Mouse (Mus musculus) CH12.LX (cell line): ENCODE data around the gene Gm10142. TPM values are rescaled to one million over a fixed set of nuclear protein-coding genes. Genes with fewer than 3 reads are reported as not detected.
"Not testable (repeated sequence)": the region's sequence is repeated elsewhere in the genome, so short reads cannot be mapped to it uniquely, and the experiment has no call there.

Experiments
- DNase-seq: peaks from one replicate; pipeline ENCODE4 v3.0.0-alpha.2; 2013; ENCODE audit errors: extremely low read depth
- H3K27ac ChIP-seq: 2 replicates; pipeline ENCODE4 v1.5.1; 2012; ENCODE audit warnings: low read depth, mild to moderate bottlenecking, control low read depth, moderate library complexity; ENCODE audit not compliant: insufficient read depth
- H3K27me3 ChIP-seq: replicated peaks from 2 replicates; pipeline ENCODE3; 2012; ENCODE audit warnings: inconsistent platforms
- H3K36me3 ChIP-seq, 2 experiments: replicated peaks in 1 of 2; 2 replicates each; pipeline versions ENCODE3 to v1.6.1; 2012; ENCODE audit warnings: inconsistent platforms in 1 of 2, low read length in 1 of 2, mild to moderate bottlenecking in 1 of 2, mixed read lengths in 1 of 2, moderate library complexity in 1 of 2; ENCODE audit not compliant: control insufficient read depth in 1 of 2, insufficient read depth in 1 of 2
- H3K4me1 ChIP-seq, 2 experiments: 2 replicates each; pipeline ENCODE4 v1.6.1; 2012; ENCODE audit warnings: inconsistent platforms in 1 of 2, moderate library complexity in 1 of 2; ENCODE audit not compliant: insufficient read depth in 2 of 2, control insufficient read depth in 1 of 2
- H3K4me2 ChIP-seq: 2 replicates; pipeline ENCODE4 v1.6.1; 2012; ENCODE audit warnings: low read depth, mild to moderate bottlenecking, control low read depth; ENCODE audit not compliant: poor library complexity, insufficient read depth, severe bottlenecking
- H3K4me3 ChIP-seq, 3 experiments: fragments of 150-350 bp in 1 of 3; sonication (generic) in 1 of 3; replicated peaks in 1 of 3; 2 replicates each; pipeline versions ENCODE3 to v1.5.1; 2011 to 2012; ENCODE audit warnings: low read depth in 2 of 3, low read length in 2 of 3, mild to moderate bottlenecking in 2 of 3, moderate library complexity in 2 of 3, control low read depth in 1 of 3, improper control_type of control experiment in 1 of 3, inconsistent platforms in 1 of 3, mixed read lengths in 1 of 3; ENCODE audit not compliant: poor library complexity in 1 of 3
- H3K79me2 ChIP-seq: replicated peaks from 2 replicates; pipeline ENCODE4 v1.6.1; 2012; ENCODE audit warnings: mild to moderate bottlenecking, moderate library complexity; ENCODE audit not compliant: control insufficient read depth, poor library complexity, insufficient read depth, severe bottlenecking; ENCODE audit errors: extremely low read depth
- H3K9ac ChIP-seq: 2 replicates; pipeline ENCODE4 v1.6.1; 2012; ENCODE audit warnings: low read depth, mild to moderate bottlenecking, control low read depth, moderate library complexity; ENCODE audit not compliant: insufficient read depth
- H3K9me3 ChIP-seq: replicated peaks from 2 replicates; pipeline ENCODE3; 2012; ENCODE audit warnings: low read length, inconsistent platforms, mixed read lengths
- dilution Hi-C: fragments of 300-500 bp; cut with MboI; formaldehyde crosslinking; loops from 2 replicates; pipeline ENCODE4 v1.14.3; 2020; ENCODE audit warnings: low sequenced_read_pairs; ENCODE audit not compliant: extremely low pct_unique_long_range_greater_than_20kb, extremely low pct_ligation_motif_present
- in situ Hi-C: fragments of 300-500 bp; cut with MboI; formaldehyde crosslinking; loops from 3 replicates; pipeline ENCODE4 v1.14.3; 2019; ENCODE audit warnings: low sequenced_read_pairs, low pct_ligation_motif_present, low pct_unique_long_range_greater_than_20kb, mixed read lengths
- polyA plus RNA-seq: library from polyadenylated mRNA; unstranded; fragments of >175 nt; gene quantifications from 2 replicates; pipeline ENCODE4 v1.2.1, GENCODE M21; 2012; ENCODE audit warnings: low read depth; ENCODE audit not compliant: insufficient read length
- total RNA-seq, 2 experiments: library from RNA; depleted of rRNA; stranded (reverse); fragments of 300-350 nt in 1 of 2; fragments of >200 nt in 1 of 2; gene quantifications; 2 replicates each; pipeline ENCODE4 v1.2.3; 2012 to 2014

Gene Gm10142
- total and polyA plus RNA-seq, 3 experiments: not detected

GRCm38 (mm10) chr10:77759582-77759981 lies 44.0 kb downstream of the Gm10142 start, which contains the start of gene Gm3233:
Gm3233 (minus strand) TSS chr10:77759682.
- H3K79me2 ChIP-seq, H3K4me3 ChIP-seq, H3K27ac ChIP-seq, in situ Hi-C loops, H3K9ac ChIP-seq, H3K4me2 ChIP-seq, H3K9me3 ChIP-seq, H3K36me3 ChIP-seq, H3K4me1 ChIP-seq, DNase-seq, dilution Hi-C loops: not testable (repeated sequence)
- H3K27me3 ChIP-seq: peaks cover 39% of the 10 kb centered on the region

Other genes starting within 250 kb of the Gm10142 start
Only the 20 nearest of the 30 such genes appear.
- 0.55 TPM in 1 of 2 replicates, not detected in the other for gene Gm49325, start 109.6 kb upstream of the Gm10142 start, total RNA-seq (2012; rRNA removed)
- 1.1 TPM in 1 of 2 replicates, not detected in the other for gene Gm49325, start 109.6 kb upstream of the Gm10142 start, total RNA-seq (2014; rRNA removed)
- gene Gm49325, start 109.6 kb upstream of the Gm10142 start, polyA plus RNA-seq: 26.9 and 54.0 TPM in 2 replicates
- 28.7 and 41.2 TPM in 2 replicates for gene Ube2g2, start 93.5 kb upstream of the Gm10142 start, total RNA-seq (2012; rRNA removed)
- 32.6 and 40.8 TPM in 2 replicates for gene Ube2g2, start 93.5 kb upstream of the Gm10142 start, total RNA-seq (2014; rRNA removed)
- 59.4 and 72.2 TPM in 2 replicates for gene Ube2g2, start 93.5 kb upstream of the Gm10142 start, polyA plus RNA-seq
- 0.17 and 0.42 TPM in 2 replicates for gene Tspear, start 29.2 kb upstream of the Gm10142 start, total RNA-seq (2012; rRNA removed)
- 0.09 TPM in 1 of 2 replicates, not detected in the other for gene Tspear, start 29.2 kb upstream of the Gm10142 start, total RNA-seq (2014; rRNA removed)
- gene Tspear, start 29.2 kb upstream of the Gm10142 start, polyA plus RNA-seq: 0.11 TPM in 1 of 2 replicates, not detected in the other
- gene Gm19402, start 25.1 kb upstream of the Gm10142 start, total RNA-seq (2012; rRNA removed): not detected in 2 replicates
- gene Gm19402, start 25.1 kb upstream of the Gm10142 start, total RNA-seq (2014; rRNA removed): not detected in 2 replicates
- not detected in 2 replicates for gene Gm19402, start 25.1 kb upstream of the Gm10142 start, polyA plus RNA-seq
- gene Gm9508, start 18.6 kb upstream of the Gm10142 start, total RNA-seq (2012; rRNA removed): not detected in 2 replicates
- gene Gm9508, start 18.6 kb upstream of the Gm10142 start, total RNA-seq (2014; rRNA removed): not detected in 2 replicates
- not detected in 2 replicates for gene Gm9508, start 18.6 kb upstream of the Gm10142 start, polyA plus RNA-seq
- not detected in 2 replicates for gene Gm10272, start 9.2 kb upstream of the Gm10142 start, total RNA-seq (2012; rRNA removed)
- not detected in 2 replicates for gene Gm10272, start 9.2 kb upstream of the Gm10142 start, total RNA-seq (2014; rRNA removed)
- gene Gm10272, start 9.2 kb upstream of the Gm10142 start, polyA plus RNA-seq: not detected in 2 replicates
- not detected in 2 replicates for gene Gm10024, start 4.3 kb upstream of the Gm10142 start, total RNA-seq (2012; rRNA removed)
- not detected in 2 replicates for gene Gm10024, start 4.3 kb upstream of the Gm10142 start, total RNA-seq (2014; rRNA removed)
- not detected in 2 replicates for gene Gm10024, start 4.3 kb upstream of the Gm10142 start, polyA plus RNA-seq
- gene Krtap12-1, start 4.8 kb downstream of the Gm10142 start, total RNA-seq (2012; rRNA removed): not detected in 2 replicates
- not detected in 2 replicates for gene Krtap12-1, start 4.8 kb downstream of the Gm10142 start, total RNA-seq (2014; rRNA removed)
- gene Krtap12-1, start 4.8 kb downstream of the Gm10142 start, polyA plus RNA-seq: not detected in 2 replicates
- not detected in 2 replicates for gene Gm10100, start 10.7 kb downstream of the Gm10142 start, total RNA-seq (2012; rRNA removed)
- not detected in 2 replicates for gene Gm10100, start 10.7 kb downstream of the Gm10142 start, total RNA-seq (2014; rRNA removed)
- not detected in 2 replicates for gene Gm10100, start 10.7 kb downstream of the Gm10142 start, polyA plus RNA-seq
- gene Gm18596, start 26.8 kb downstream of the Gm10142 start, total RNA-seq (2012; rRNA removed): not detected in 2 replicates
- not detected in 2 replicates for gene Gm18596, start 26.8 kb downstream of the Gm10142 start, total RNA-seq (2014; rRNA removed)
- not detected in 2 replicates for gene Gm18596, start 26.8 kb downstream of the Gm10142 start, polyA plus RNA-seq
- gene Gm9736, start 35.5 kb downstream of the Gm10142 start, total RNA-seq (2012; rRNA removed): not detected in 2 replicates
- gene Gm9736, start 35.5 kb downstream of the Gm10142 start, total RNA-seq (2014; rRNA removed): not detected in 2 replicates
- not detected in 2 replicates for gene Gm9736, start 35.5 kb downstream of the Gm10142 start, polyA plus RNA-seq
- not detected in 2 replicates for gene Gm3233, start 43.9 kb downstream of the Gm10142 start, total RNA-seq (2012; rRNA removed)
- gene Gm3233, start 43.9 kb downstream of the Gm10142 start, total RNA-seq (2014; rRNA removed): not detected in 2 replicates
- not detected in 2 replicates for gene Gm3233, start 43.9 kb downstream of the Gm10142 start, polyA plus RNA-seq
- gene Gm3238, start 55.5 kb downstream of the Gm10142 start, total RNA-seq (2012; rRNA removed): not detected in 2 replicates
- gene Gm3238, start 55.5 kb downstream of the Gm10142 start, total RNA-seq (2014; rRNA removed): not detected in 2 replicates
- not detected in 2 replicates for gene Gm3238, start 55.5 kb downstream of the Gm10142 start, polyA plus RNA-seq
- gene Gm7138, start 61.1 kb downstream of the Gm10142 start, total RNA-seq (2012; rRNA removed): not detected in 2 replicates
- not detected in 2 replicates for gene Gm7138, start 61.1 kb downstream of the Gm10142 start, total RNA-seq (2014; rRNA removed)
- not detected in 2 replicates for gene Gm7138, start 61.1 kb downstream of the Gm10142 start, polyA plus RNA-seq
- gene Gm3250, start 66.7 kb downstream of the Gm10142 start, total RNA-seq (2012; rRNA removed): not detected in 2 replicates
- not detected in 2 replicates for gene Gm3250, start 66.7 kb downstream of the Gm10142 start, total RNA-seq (2014; rRNA removed)
- gene Gm3250, start 66.7 kb downstream of the Gm10142 start, polyA plus RNA-seq: not detected in 2 replicates
- gene Gm7137, start 72.4 kb downstream of the Gm10142 start, total RNA-seq (2012; rRNA removed): not detected in 2 replicates
- not detected in 2 replicates for gene Gm7137, start 72.4 kb downstream of the Gm10142 start, total RNA-seq (2014; rRNA removed)
- gene Gm7137, start 72.4 kb downstream of the Gm10142 start, polyA plus RNA-seq: not detected in 2 replicates
- gene Gm9639, start 79.3 kb downstream of the Gm10142 start, total RNA-seq (2012; rRNA removed): not detected in 2 replicates
- not detected in 2 replicates for gene Gm9639, start 79.3 kb downstream of the Gm10142 start, total RNA-seq (2014; rRNA removed)
- gene Gm9639, start 79.3 kb downstream of the Gm10142 start, polyA plus RNA-seq: not detected in 2 replicates
- gene Gm19668, start 83.3 kb downstream of the Gm10142 start, total RNA-seq (2012; rRNA removed): not detected in 2 replicates
- gene Gm19668, start 83.3 kb downstream of the Gm10142 start, total RNA-seq (2014; rRNA removed): not detected in 2 replicates
- not detected in 2 replicates for gene Gm19668, start 83.3 kb downstream of the Gm10142 start, polyA plus RNA-seq
- not detected in 2 replicates for gene Gm9507, start 96.0 kb downstream of the Gm10142 start, total RNA-seq (2012; rRNA removed)
- not detected in 2 replicates for gene Gm9507, start 96.0 kb downstream of the Gm10142 start, total RNA-seq (2014; rRNA removed)
- gene Gm9507, start 96.0 kb downstream of the Gm10142 start, polyA plus RNA-seq: not detected in 2 replicates
- not detected in 2 replicates for gene Gm2696, start 98.9 kb downstream of the Gm10142 start, total RNA-seq (2012; rRNA removed)
- gene Gm2696, start 98.9 kb downstream of the Gm10142 start, total RNA-seq (2014; rRNA removed): not detected in 2 replicates
- gene Gm2696, start 98.9 kb downstream of the Gm10142 start, polyA plus RNA-seq: not detected in 2 replicates